Mouse (Mus musculus) embryonic fibroblast, embryonic 13.5 days (primary cell): ENCODE data around the gene Rnf2.
A peak's percentile ranks its signal among the peaks of the same experiment; 100 is the strongest.

Source experiments
- CTCF ChIP-seq: IDR thresholded peaks from 2 replicates; pipeline ENCODE4 v1.5.1; 2011; ENCODE audit warnings: mild to moderate bottlenecking, control low read depth, low read length, moderate library complexity, borderline replicate concordance; ENCODE audit not compliant: insufficient read depth
- POLR2A ChIP-seq: IDR thresholded peaks from 2 replicates; pipeline ENCODE4 v1.6.1; 2011; ENCODE audit warnings: low read depth, mild to moderate bottlenecking, control low read depth, low read length, moderate library complexity

DNA sequence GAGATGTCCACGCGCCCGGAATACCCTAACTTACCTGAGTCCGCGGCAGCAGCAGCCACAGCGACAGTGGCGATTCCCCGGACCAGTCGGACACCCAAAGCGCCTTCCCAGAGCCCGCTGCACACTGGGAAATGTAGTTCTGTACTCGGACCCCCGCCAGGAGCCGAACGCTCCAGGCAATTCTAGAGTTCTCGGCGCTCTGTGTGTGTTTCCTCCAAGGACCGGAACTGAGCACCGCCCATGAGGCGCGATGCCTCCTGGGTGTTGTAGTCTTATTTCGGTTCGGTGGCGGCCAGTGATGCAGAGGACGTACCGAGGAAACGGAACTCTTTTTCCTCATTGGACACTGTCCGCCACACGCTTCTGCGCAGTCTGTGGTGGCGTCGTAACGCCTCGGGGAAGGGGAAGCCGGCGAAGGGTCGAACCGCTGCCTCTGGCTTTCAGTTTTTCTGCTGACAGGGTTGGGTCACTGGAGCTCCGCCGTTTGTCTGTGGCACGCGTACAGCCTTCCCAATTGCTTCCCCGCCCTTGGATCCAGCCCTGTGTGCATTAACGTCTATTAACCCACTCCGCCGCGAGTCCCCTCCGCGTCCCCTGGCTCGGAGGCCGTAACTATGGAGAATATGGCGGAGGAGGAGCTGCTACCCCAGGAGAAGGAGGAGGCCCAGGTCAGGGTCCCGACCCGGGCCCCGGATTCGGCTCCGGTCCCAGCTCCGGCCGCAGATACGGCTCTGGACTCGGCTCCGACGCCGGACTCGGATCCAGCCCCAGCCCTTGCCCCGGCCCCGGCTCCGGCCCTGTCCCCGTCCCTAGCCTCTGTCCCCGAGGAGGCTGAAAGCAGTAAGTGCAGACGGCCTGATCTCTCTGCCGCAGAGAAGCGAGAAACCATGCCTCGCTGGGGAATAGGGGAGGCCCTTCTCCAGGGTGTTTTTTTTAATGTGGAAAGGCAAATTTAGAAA, 72.2 kb downstream of the Rnf2 start, which contains the start of the genes Swt1 and Trmt1l:
- TF ChIP-seq CTCF, result no peak
- peak; percentile 94 for TF ChIP-seq POLR2A
